Mouse (Mus musculus) duodenum, adult 2 months (tissue): ENCODE measurements around the gene Cebpb. TPM values are rescaled to one million over a fixed set of nuclear protein-coding genes. Genes with fewer than 3 reads are reported as not detected.

ENCODE experiments used
- polyA plus RNA-seq: library from polyadenylated mRNA; depleted of rRNA; stranded (reverse); fragments of >200 nt; gene quantifications from 2 replicates; pipeline ENCODE4 v1.2.3, GENCODE M21; 2012; ENCODE audit warnings: low replicate concordance; rRNA removed

Cebpb gene
- 202 and 820 TPM in 2 replicates for polyA plus RNA-seq

GRCm38 (mm10) chr2:167688498-167689451, at the start of gene Cebpb:
Cebpb (plus strand) TSS chr2:167688915.

GRCm38 (mm10) chr2:167661270-167662203, 27.2 kb upstream of the Cebpb start, which contains the start of gene Gm20431:
Gm20431 (minus strand) TSS chr2:167661496.

DNA sequence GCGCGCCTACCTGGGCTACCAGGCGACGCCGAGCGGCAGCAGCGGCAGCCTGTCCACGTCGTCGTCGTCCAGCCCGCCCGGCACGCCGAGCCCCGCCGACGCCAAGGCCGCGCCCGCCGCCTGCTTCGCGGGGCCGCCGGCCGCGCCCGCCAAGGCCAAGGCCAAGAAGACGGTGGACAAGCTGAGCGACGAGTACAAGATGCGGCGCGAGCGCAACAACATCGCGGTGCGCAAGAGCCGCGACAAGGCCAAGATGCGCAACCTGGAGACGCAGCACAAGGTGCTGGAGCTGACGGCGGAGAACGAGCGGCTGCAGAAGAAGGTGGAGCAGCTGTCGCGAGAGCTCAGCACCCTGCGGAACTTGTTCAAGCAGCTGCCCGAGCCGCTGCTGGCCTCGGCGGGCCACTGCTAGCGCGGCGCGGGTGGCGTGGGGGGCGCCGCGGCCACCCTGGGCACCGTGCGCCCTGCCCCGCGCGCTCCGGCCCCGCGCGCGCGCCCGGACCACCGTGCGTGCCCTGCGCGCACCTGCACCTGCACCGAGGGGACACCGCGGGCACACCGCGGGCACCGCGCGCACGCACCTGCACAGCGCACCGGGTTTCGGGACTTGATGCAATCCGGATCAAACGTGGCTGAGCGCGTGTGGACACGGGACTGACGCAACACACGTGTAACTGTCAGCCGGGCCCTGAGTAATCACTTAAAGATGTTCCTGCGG, 945 bp downstream of the Cebpb start, which contains the start of gene Tmem189:
Gene Tmem189 (minus strand): TSS at position 322 of the 718 bp plus-strand sequence.

Other genes with a start within 250 kb of the Cebpb start
- gene Rnf114, start 196.3 kb upstream of the Cebpb start, polyA plus RNA-seq: 62.9 and 102 TPM in 2 replicates
- gene Spata2, start 196.0 kb upstream of the Cebpb start, polyA plus RNA-seq: 37.5 and 44.1 TPM in 2 replicates
- gene Snai1, start 150.7 kb upstream of the Cebpb start, polyA plus RNA-seq: 14.7 and 15.1 TPM in 2 replicates
- 81.3 and 134 TPM in 2 replicates for gene Ube2v1, start 56.8 kb upstream of the Cebpb start, polyA plus RNA-seq
- gene Gm20431, start 27.4 kb upstream of the Cebpb start, polyA plus RNA-seq: 30.0 TPM in 1 of 2 replicates, not detected in the other
- gene Tmem189, start 907 bp downstream of the Cebpb start, polyA plus RNA-seq: 31.3 and 75.1 TPM in 2 replicates
- gene Ptpn1, start 243.1 kb downstream of the Cebpb start, polyA plus RNA-seq: 19.0 and 22.3 TPM in 2 replicates